Mouse (Mus musculus) E14TG2a.4 (cell line): Measurements from ENCODE around the gene Sacm1l.

ENCODE experiments used
- H3K27me3 ChIP-seq: 2 replicates; pipeline ENCODE4 v1.6.1; 2014; ENCODE audit warnings: low read length, control low read depth; ENCODE audit not compliant: insufficient read depth
- H3K36me3 ChIP-seq: 2 replicates; pipeline ENCODE4 v1.6.1; 2014; ENCODE audit warnings: low read length, control low read depth; ENCODE audit not compliant: insufficient read depth
- H3K4me1 ChIP-seq: replicated peaks from 2 replicates; pipeline ENCODE4 v1.6.1; 2014; ENCODE audit warnings: low read depth, low read length, control low read depth
- H3K4me3 ChIP-seq: replicated peaks from 2 replicates; pipeline ENCODE4 v1.5.1; 2014; ENCODE audit warnings: mild to moderate bottlenecking, low read length
- H3K9me3 ChIP-seq: 2 replicates; pipeline ENCODE4 v1.6.1; 2014; ENCODE audit warnings: low read length, control low read depth
- CTCF ChIP-seq: conservative IDR thresholded peaks from 2 replicates; pipeline ENCODE4 v1.5.1; 2014; ENCODE audit warnings: low read length
- NANOG ChIP-seq: IDR thresholded peaks from 2 replicates; pipeline ENCODE4 v1.6.1; 2014; ENCODE audit warnings: borderline replicate concordance, low read length, mixed read lengths
- POU5F1 ChIP-seq: IDR thresholded peaks from 2 replicates; pipeline ENCODE4 v1.6.1; 2014; ENCODE audit warnings: low read length, borderline replicate concordance

The Sacm1l gene

GRCm38 (mm10) chr9:123631666-123632065, 102.1 kb downstream of the Sacm1l start:
- TF ChIP-seq POU5F1 (no peak), NANOG (no peak), CTCF (no peak)
- Histone ChIP-seq H3K9me3 (no peaks in the 10 kb centered on the region), H3K27me3 (no peaks in the 10 kb centered on the region)

GRCm38 (mm10) chr9:123632281-123632680, 102.7 kb downstream of the Sacm1l start, which contains the start of gene Slc6a20b:
TSS of gene Slc6a20b (minus strand) at chr9:123632565.
- H3K4me1 ChIP-seq = no peaks in the 10 kb centered on the region
- H3K9me3 ChIP-seq = no peaks in the 10 kb centered on the region
- no peaks in the 10 kb centered on the region for H3K27me3 ChIP-seq
- H3K36me3 ChIP-seq = no peaks in the 10 kb centered on the region
- TF ChIP-seq CTCF (no peak), POU5F1 (no peak), NANOG (no peak)
- no peak within 1 kb of the TSS for H3K4me3 ChIP-seq

More at GRCm38 (mm10) chr9:123631666-123632065, 102.1 kb downstream of the Sacm1l start:
- Histone ChIP-seq H3K4me1 (no peaks in the 10 kb centered on the region), H3K36me3 (no peaks in the 10 kb centered on the region), H3K4me3 (no peak overlapping the region)

- H3K27me3 ChIP-seq = no peaks in the 10 kb centered on the region
- H3K36me3 ChIP-seq = no peaks in the 10 kb centered on the region
- no peaks in the 10 kb centered on the region for H3K4me1 ChIP-seq
- H3K4me3 ChIP-seq = no peak overlapping the region
- no peak for TF ChIP-seq POU5F1
- no peak for TF ChIP-seq NANOG
- TF ChIP-seq CTCF = no peak
- H3K9me3 ChIP-seq = no peaks in the 10 kb centered on the region
These were observed 103.4 kb downstream of the Sacm1l start for GRCm38 (mm10) chr9:123632993-123633392.

GRCm38 (mm10) chr9:123636771-123637170, 107.2 kb downstream of the Sacm1l start:
- H3K27me3 ChIP-seq = no peaks in the 10 kb centered on the region
- TF ChIP-seq POU5F1 (no peak), NANOG (no peak), CTCF (no peak)
- no peak overlapping the region for H3K4me3 ChIP-seq
- no peaks in the 10 kb centered on the region for H3K9me3 ChIP-seq
- H3K4me1 ChIP-seq = no peaks in the 10 kb centered on the region
- no peaks in the 10 kb centered on the region for H3K36me3 ChIP-seq

- Histone ChIP-seq H3K4me3 (no peak overlapping the region), H3K9me3 (no peaks in the 10 kb centered on the region), H3K27me3 (no peaks in the 10 kb centered on the region), H3K36me3 (no peaks in the 10 kb centered on the region), H3K4me1 (no peaks in the 10 kb centered on the region)
- TF ChIP-seq CTCF (no peak), NANOG (no peak), POU5F1 (no peak)
These were observed 108.7 kb downstream of the Sacm1l start for GRCm38 (mm10) chr9:123638231-123638630.

GRCm38 (mm10) chr9:123638668-123639089, 109.1 kb downstream of the Sacm1l start:
- H3K4me3 ChIP-seq = no peak overlapping the region

GRCm38 (mm10) chr9:123640106-123640505, 110.5 kb downstream of the Sacm1l start:
- H3K9me3 ChIP-seq = no peaks in the 10 kb centered on the region
- H3K36me3 ChIP-seq = no peaks in the 10 kb centered on the region
- no peaks in the 10 kb centered on the region for H3K4me1 ChIP-seq
- no peaks in the 10 kb centered on the region for H3K27me3 ChIP-seq
- H3K4me3 ChIP-seq = no peak overlapping the region
- TF ChIP-seq POU5F1 (no peak), CTCF (no peak), NANOG (no peak)

More at GRCm38 (mm10) chr9:123638668-123639089, 109.1 kb downstream of the Sacm1l start:
- no peaks in the 10 kb centered on the region for H3K9me3 ChIP-seq
- no peak for TF ChIP-seq POU5F1
- TF ChIP-seq CTCF = peak; percentile 47
- no peaks in the 10 kb centered on the region for H3K27me3 ChIP-seq
- no peaks in the 10 kb centered on the region for H3K36me3 ChIP-seq
- H3K4me1 ChIP-seq = no peaks in the 10 kb centered on the region
